Mouse (Mus musculus) forebrain, postnatal 0 days (tissue): ENCODE measurements around the gene Fam13c. TPM values are rescaled to one million over a fixed set of nuclear protein-coding genes. Genes with fewer than 3 reads are reported as not detected.

Experiments used
- ATAC-seq: fragments of 200-750 bp; cut with Nextera tagmentation; 2 replicates; pipeline ENCODE4 v1.8.0; 2017; ENCODE audit warnings: mild to moderate bottlenecking, moderate library complexity
- DNase-seq: peaks from one replicate; pipeline ENCODE4 v3.0.0-alpha.2; 2015
- H3K27ac ChIP-seq: fragments of 300-500 bp; sonication (generic); 2 replicates; pipeline ENCODE4 v1.5.1; 2014; ENCODE audit warnings: low read depth, mild to moderate bottlenecking, antibody characterized with exemption, low read length, moderate library complexity, mixed read lengths
- H3K27me3 ChIP-seq: fragments of 300-500 bp; sonication (generic); 2 replicates; pipeline ENCODE4 v1.6.1; 2014; ENCODE audit warnings: mild to moderate bottlenecking, low read length, mixed read lengths; ENCODE audit not compliant: insufficient read depth
- H3K36me3 ChIP-seq: fragments of 300-500 bp; sonication (generic); 2 replicates; pipeline ENCODE4 v1.6.1; 2014; ENCODE audit warnings: mild to moderate bottlenecking, moderate library complexity; ENCODE audit not compliant: insufficient read depth
- H3K4me1 ChIP-seq: fragments of 300-500 bp; sonication (generic); 2 replicates; pipeline ENCODE4 v1.6.1; 2014; ENCODE audit warnings: antibody characterized with exemption; ENCODE audit not compliant: insufficient read depth
- H3K4me2 ChIP-seq: fragments of 300-500 bp; sonication (generic); 2 replicates; pipeline ENCODE4 v1.6.1; 2014; ENCODE audit warnings: low read depth, mild to moderate bottlenecking, moderate library complexity
- H3K4me3 ChIP-seq: fragments of 300-500 bp; sonication (generic); 2 replicates; pipeline ENCODE4 v1.5.1; 2014; ENCODE audit warnings: low read depth, low read length, mixed read lengths
- H3K9ac ChIP-seq: fragments of 300-500 bp; sonication (generic); 2 replicates; pipeline ENCODE4 v1.6.1; 2014; ENCODE audit warnings: mild to moderate bottlenecking
- H3K9me3 ChIP-seq: fragments of 300-500 bp; sonication (generic); 2 replicates; pipeline ENCODE4 v1.6.1; 2016; ENCODE audit warnings: low read length
- CTCF ChIP-seq: sonication (generic); IDR thresholded peaks from 2 replicates; pipeline ENCODE4 v1.5.1; 2016; ENCODE audit warnings: antibody characterized with exemption, control low read depth, low read depth
- WGBS: fragments of 180-500 bp; shearing (Covaris S2); extraction: QIAGEN DNeasy Blood & Tissue Kit; methylation state at CpG from one replicate; pipeline ENCODE4 v1.1.7; 2014; 5-methylcytosine and 5-hydroxymethylcytosine counted together
- polyA plus RNA-seq: library from polyadenylated mRNA; unstranded; fragments of >200 nt; fragmentation: Nextera tagmentation; extraction: Ambion mirVana; gene quantifications from 2 replicates; pipeline ENCODE4 v1.2.1, GENCODE M21; 2015
- total RNA-seq: library from RNA; depleted of rRNA; stranded (reverse); fragments of >200 nt; gene quantifications from 2 replicates; pipeline ENCODE4 v1.2.3, GENCODE M21; 2014; rRNA removed

Fam13c gene
- total RNA-seq (7.4 and 9.6 TPM in 2 replicates), polyA plus RNA-seq (16.8 and 23.8 TPM in 2 replicates)

- Histone ChIP-seq H3K4me2 (peak within 1 kb of the TSS; percentile 68), H3K4me3 (peak within 1 kb of the TSS; percentile 72), H3K4me1 (peaks cover 30% of the 10 kb centered on the region), H3K9ac (peak within 1 kb of the TSS; percentile 90), H3K27ac (peak within 1 kb of the TSS; percentile 98), H3K27me3 (no peaks in the 10 kb centered on the region), H3K36me3 (peaks cover 5% of the 10 kb centered on the region), H3K9me3 (no peaks in the 10 kb centered on the region)
- 10% methylated on average over 24 of the region's 24 CpGs for WGBS
- DNase-seq, result peak; percentile 78
- TF ChIP-seq CTCF, result 0 out of 2 replicates have a peak, but pooled peaks have one; percentile 7
- ATAC-seq, result peak; percentile 61
These were observed at the start of gene Fam13c for GRCm38 (mm10) chr10:70439676-70440521. Fam13c (plus strand) TSS chr10:70440481.

DNA sequence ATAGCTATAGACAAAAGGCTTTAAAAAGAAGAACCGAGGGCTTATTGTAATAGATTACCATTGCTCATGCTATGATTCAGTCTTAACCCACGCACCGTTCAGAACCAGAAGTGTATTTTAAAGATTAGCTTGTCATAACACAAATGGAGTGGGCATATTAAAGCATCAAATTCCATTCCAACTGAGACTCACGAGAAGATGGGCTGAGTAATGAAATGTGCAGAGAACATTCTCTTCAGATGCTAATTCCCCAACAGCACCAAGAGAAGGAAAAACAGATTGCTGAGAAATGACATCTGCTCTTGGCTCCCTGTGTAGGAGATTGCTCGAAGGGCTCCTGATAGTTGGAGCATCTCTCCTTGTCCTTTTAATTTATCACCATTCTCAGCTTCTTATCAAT, 44.4 kb upstream of the Fam13c start:
- Histone ChIP-seq H3K27me3 (no peaks in the 10 kb centered on the region), H3K36me3 (no peaks in the 10 kb centered on the region), H3K27ac (no peak overlapping the region), H3K9me3 (0 out of 2 replicates have a peak, but pooled peaks cover 13% of the 10 kb centered on the region), H3K4me3 (no peak overlapping the region), H3K4me1 (no peaks in the 10 kb centered on the region), H3K9ac (no peak overlapping the region), H3K4me2 (no peak overlapping the region)
- TF ChIP-seq CTCF, result no peak
- DNase-seq (peak; percentile 57), ATAC-seq (peak; percentile 67)
- 51% methylated on average over 5 of the region's 5 CpGs for WGBS

DNA sequence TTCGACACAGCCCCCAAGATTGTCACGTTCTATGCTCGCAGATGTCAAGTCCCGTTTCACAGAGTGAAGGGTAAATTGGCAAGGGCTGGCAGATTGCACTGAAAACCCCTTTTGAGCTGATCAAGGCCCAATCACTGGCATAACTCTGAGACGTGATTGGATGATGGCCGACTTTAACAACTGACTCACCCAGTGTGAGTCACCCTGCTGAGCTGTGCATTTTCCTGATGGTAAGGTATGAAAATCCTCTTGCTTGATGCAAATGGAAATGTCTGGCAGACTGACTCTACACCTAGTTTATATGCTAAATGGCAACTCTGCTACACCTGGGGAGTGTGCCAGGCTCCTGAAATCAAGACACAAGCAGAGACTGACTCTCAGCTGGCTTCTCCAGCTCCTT, 42.1 kb upstream of the Fam13c start:
- peak; percentile 77; the same call in 1 of the 2 replicates for ATAC-seq
- WGBS, result 50% methylated on average over 6 of the region's 6 CpGs
- no peak overlapping the region for H3K27ac ChIP-seq
- H3K9ac ChIP-seq, result no peak overlapping the region
- peak; percentile 58 for DNase-seq
- H3K27me3 ChIP-seq, result no peaks in the 10 kb centered on the region
- H3K4me3 ChIP-seq, result no peak overlapping the region
- H3K4me1 ChIP-seq, result no peaks in the 10 kb centered on the region
- TF ChIP-seq CTCF, result no peak
- 0 out of 2 replicates have a peak, but pooled peaks cover 10% of the 10 kb centered on the region for H3K9me3 ChIP-seq
- no peak overlapping the region for H3K4me2 ChIP-seq
- H3K36me3 ChIP-seq, result no peaks in the 10 kb centered on the region

DNA sequence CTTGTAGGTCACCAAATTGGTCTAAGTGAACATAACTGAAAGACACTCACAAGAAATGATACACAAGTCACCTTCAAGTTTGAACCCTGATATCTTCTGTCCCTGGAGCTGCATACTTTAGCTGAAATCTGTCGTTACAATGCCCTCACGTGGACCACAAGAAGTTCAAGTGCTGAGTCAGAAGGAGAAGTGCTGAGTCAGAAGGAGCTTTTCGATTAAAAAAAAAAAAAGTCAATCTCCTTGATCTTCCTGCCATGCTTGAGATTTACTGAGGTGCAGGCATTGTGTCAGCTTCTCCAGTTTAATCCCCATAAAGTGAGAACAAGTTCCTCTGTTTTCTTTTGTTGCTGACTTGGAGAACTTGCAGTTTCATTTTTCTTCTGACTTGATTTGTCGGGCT, 38.3 kb upstream of the Fam13c start:
- Histone ChIP-seq H3K4me3 (no peak overlapping the region), H3K36me3 (no peaks in the 10 kb centered on the region), H3K4me1 (no peaks in the 10 kb centered on the region), H3K27me3 (no peaks in the 10 kb centered on the region), H3K9me3 (no peaks in the 10 kb centered on the region), H3K9ac (no peak overlapping the region), H3K4me2 (no peak overlapping the region), H3K27ac (no peak overlapping the region)
- no peak for TF ChIP-seq CTCF
- WGBS, result 85% methylated on average over 4 of the region's 4 CpGs
- DNase-seq (no peak), ATAC-seq (no peak)

DNA sequence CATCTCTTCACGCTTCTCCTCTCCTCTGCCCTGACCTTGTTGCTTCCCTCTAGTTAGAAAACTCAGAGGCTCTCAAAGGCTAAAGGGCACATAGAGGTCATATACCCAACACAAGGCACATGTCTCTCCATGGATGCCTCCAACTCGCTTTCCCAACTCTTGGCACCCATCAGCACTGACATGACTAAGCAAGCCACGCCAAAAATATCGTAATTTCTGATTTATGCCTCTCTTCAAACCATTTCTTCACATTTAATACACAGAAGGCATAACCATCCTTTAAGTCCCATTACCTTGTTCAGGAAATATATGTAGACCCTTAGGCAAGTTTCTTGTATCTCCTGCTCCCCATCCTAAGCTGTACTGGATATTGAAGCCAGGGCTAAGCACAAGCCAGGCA, 37.6 kb upstream of the Fam13c start:
- ATAC-seq, result no peak
- 86% methylated on average over 4 of the region's 4 CpGs for WGBS
- Histone ChIP-seq H3K9ac (no peak overlapping the region), H3K4me1 (no peaks in the 10 kb centered on the region), H3K36me3 (no peaks in the 10 kb centered on the region), H3K27me3 (no peaks in the 10 kb centered on the region), H3K27ac (no peak overlapping the region), H3K4me2 (no peak overlapping the region), H3K4me3 (no peak overlapping the region), H3K9me3 (no peaks in the 10 kb centered on the region)
- no peak for DNase-seq
- no peak for TF ChIP-seq CTCF

DNA sequence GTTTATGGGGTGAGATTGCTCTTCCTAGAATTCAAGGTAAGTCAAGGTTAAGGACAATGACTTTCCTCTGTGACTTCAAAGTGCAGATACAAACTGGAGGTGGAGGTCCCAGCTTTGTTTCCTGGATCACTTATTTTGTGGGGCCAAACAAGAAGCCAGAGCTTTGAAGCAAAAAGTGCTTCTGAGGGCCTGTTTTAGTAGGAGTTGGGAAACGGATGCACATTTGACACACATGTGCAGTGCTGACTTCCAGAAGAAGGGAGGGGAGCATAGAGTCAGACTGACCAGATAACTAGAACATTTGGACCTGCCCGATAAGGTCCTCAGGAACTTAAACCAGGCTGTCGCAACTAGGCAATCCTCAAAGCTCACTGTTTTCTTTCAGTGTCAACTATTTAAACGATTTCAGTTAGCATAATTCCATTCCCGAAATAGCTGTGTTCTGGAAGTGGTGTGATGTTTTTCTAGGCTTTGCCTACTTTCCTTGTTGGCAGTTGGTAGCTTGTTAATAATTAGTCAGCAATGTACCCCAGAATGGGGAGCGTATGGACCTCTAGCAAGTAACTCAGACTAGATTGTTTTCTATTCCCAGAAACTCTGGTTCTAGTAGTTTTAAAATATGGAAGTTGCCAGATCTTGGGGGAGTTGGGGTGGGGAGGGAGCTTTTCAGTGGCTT, 22.3 kb upstream of the Fam13c start:
- H3K36me3 ChIP-seq, result no peaks in the 10 kb centered on the region
- ATAC-seq (no peak), DNase-seq (no peak)
- no peaks in the 10 kb centered on the region for H3K9me3 ChIP-seq
- no peaks in the 10 kb centered on the region for H3K27me3 ChIP-seq
- no peak overlapping the region for H3K9ac ChIP-seq
- H3K4me1 ChIP-seq, result no peaks in the 10 kb centered on the region; the same call in 1 of the 2 replicates
- H3K27ac ChIP-seq, result no peak overlapping the region
- no peak overlapping the region for H3K4me3 ChIP-seq
- no peak overlapping the region for H3K4me2 ChIP-seq
- WGBS, result 81% methylated on average over 6 of the region's 6 CpGs
- no peak for TF ChIP-seq CTCF
